Mouse (Mus musculus): Measurements from ENCODE around the gene Clcn1. TPM values are rescaled to one million over a fixed set of nuclear protein-coding genes. Genes with fewer than 3 reads are reported as not detected.
A peak's percentile ranks its signal among the peaks of the same experiment; 100 is the strongest.

The Clcn1 gene
- polyA plus RNA-seq, 1 experiment from 2014 or later = 0.80 TPM

- Histone ChIP-seq H3K27me3 (replicated peaks; ENCODE audit: low read depth, poor library complexity, severe bottlenecking) (peaks cover 16% of the 10 kb centered on the region), H3K36me3 (replicated peaks) (peaks cover 30% of the 10 kb centered on the region), H3K9me3 (no peaks in the 10 kb centered on the region), H3K4me1 (peaks cover 17% of the 10 kb centered on the region), H3K27ac (replicated peaks) (peak within 1 kb of the TSS; percentile 98), H3K4me3 (peak within 1 kb of the TSS; percentile 84)
- DNase-seq (ENCODE audit: low spot score) = peak; percentile 99
- WGBS = under 1% methylated on average over 51 of the region's 51 CpGs
Observed at GRCm38 (mm10) chr6:42264626-42265312, 21.7 kb upstream of the Clcn1 start, which contains the start of gene Casp2. Gene Casp2, plus strand, starts transcription at chr6:42264985.

DNA sequence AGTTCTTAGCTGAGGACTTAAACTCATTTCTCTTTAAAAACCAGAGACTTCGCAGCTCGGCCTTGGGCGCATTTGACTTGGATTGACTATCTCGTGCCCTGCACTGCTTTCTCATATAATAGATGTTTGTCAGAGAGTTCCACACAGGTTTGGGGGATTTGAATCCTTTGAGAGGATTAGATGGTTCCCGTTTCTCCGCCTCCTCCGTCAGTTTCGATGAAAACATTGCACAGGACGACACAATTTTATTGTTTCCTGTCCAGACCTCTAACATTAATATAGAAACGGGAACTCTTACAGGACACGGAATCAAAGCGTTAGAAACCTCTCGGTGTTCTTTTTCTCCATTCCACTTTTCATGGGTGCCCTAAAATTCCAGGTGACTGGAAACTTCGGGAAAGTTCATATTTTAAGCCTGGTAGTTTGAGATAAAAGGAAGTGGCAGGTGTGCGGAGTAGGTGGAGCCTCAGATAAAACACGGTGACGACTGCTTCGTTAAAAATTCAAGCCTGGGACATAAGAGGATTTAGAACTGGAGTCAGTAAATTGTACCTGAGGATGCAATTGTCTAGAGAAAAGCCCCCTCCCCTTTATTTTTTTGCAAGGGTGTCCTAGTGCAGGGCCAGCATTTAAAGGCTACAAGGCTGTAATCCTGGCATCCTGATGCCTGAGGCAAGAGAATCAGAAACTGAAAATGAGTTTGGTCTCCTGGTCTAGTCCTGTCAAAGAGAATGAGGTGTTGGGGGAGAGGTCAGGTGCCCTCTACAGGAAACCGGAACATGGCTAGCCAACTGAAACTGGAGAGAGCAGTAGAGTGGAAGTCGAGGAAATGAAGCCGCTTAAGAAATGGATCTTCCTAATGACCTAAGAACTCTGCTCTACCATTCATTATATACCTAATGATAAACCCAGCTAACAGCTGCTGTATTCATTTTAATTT lies 20.8 kb upstream of the Clcn1 start:
- H3K4me3 ChIP-seq = peak overlapping the region; percentile 84
- peak overlapping the region; percentile 98 for H3K27ac ChIP-seq (replicated peaks)
- peak; percentile 35 for DNase-seq (ENCODE audit: low spot score)
- peaks cover 15% of the 10 kb centered on the region for H3K27me3 ChIP-seq (replicated peaks; ENCODE audit: low read depth, poor library complexity, severe bottlenecking)
- peaks cover 38% of the 10 kb centered on the region for H3K36me3 ChIP-seq (replicated peaks)
- no peaks in the 10 kb centered on the region for H3K9me3 ChIP-seq
- peaks cover 17% of the 10 kb centered on the region for H3K4me1 ChIP-seq
- WGBS = under 1% methylated on average over 21 of the region's 21 CpGs

DNA sequence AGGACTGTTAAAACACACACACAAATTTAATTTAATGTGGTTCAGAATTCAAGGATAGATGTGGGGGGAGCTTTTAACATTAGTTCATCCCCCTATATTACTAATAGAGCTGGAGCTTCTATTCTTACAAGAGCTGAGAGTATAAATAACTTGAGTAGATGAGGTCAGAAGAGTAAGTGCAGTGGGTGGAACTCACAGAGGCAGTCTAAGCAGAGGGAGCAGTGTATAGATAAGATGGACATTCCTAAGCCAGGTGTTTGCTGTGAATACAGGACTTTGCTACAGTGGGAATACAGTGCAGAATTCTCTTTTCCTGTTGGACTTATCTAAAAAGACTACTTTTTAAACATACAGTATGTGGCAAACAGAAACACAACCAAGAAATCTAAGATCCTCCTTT lies 15.7 kb upstream of the Clcn1 start:
- Histone ChIP-seq H3K4me3 (no peak overlapping the region), H3K36me3 (replicated peaks) (peaks cover 90% of the 10 kb centered on the region), H3K27ac (replicated peaks) (no peak overlapping the region), H3K4me1 (peaks cover 9% of the 10 kb centered on the region), H3K9me3 (no peaks in the 10 kb centered on the region), H3K27me3 (replicated peaks; ENCODE audit: low read depth, poor library complexity, severe bottlenecking) (no peaks in the 10 kb centered on the region)
- DNase-seq (ENCODE audit: low spot score) = no peak

GRCm38 (mm10) chr6:42276151-42276550 lies 10.3 kb upstream of the Clcn1 start:
- Histone ChIP-seq H3K36me3 (replicated peaks) (peaks cover 100% of the 10 kb centered on the region), H3K9me3 (no peaks in the 10 kb centered on the region), H3K4me3 (no peak overlapping the region), H3K4me1 (no peaks in the 10 kb centered on the region), H3K27ac (replicated peaks) (no peak overlapping the region), H3K27me3 (replicated peaks; ENCODE audit: low read depth, poor library complexity, severe bottlenecking) (no peaks in the 10 kb centered on the region)
- DNase-seq (ENCODE audit: low spot score) = no peak
- WGBS = 77% methylated on average over 2 of the region's 2 CpGs

- Histone ChIP-seq H3K36me3 (replicated peaks) (peaks cover 86% of the 10 kb centered on the region), H3K27ac (replicated peaks) (no peak overlapping the region), H3K27me3 (replicated peaks; ENCODE audit: low read depth, poor library complexity, severe bottlenecking) (no peaks in the 10 kb centered on the region), H3K4me3 (no peak overlapping the region), H3K4me1 (no peaks in the 10 kb centered on the region), H3K9me3 (no peaks in the 10 kb centered on the region)
- no peak for DNase-seq (ENCODE audit: low spot score)
- 79% methylated on average over 5 of the region's 5 CpGs for WGBS
Observed at GRCm38 (mm10) chr6:42282865-42283528, 3.5 kb upstream of the Clcn1 start.

- no peaks in the 10 kb centered on the region for H3K9me3 ChIP-seq
- peaks cover 65% of the 10 kb centered on the region for H3K36me3 ChIP-seq (replicated peaks)
Observed at GRCm38 (mm10) chr6:42287562-42287961, 1.1 kb downstream of the Clcn1 start.

DNA sequence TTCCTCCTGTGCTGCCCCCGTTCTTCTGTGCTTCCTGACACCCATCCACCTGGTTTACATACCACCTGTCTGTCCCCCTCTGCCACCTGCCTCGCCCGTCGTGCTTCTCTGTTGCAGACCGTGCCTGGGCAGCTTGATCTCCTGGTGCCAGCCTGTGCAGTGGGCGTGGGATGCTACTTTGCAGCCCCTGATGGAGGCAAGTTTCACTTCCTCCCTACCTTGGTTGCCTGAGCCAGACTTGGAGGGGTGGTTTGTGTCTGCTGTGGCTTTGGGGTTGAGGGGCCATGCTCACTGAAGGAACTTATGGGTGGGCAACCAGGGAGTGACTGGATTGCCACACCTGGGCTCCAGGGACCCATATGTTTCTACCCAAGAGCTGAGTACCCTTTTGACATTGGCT lies 6.8 kb downstream of the Clcn1 start:
- WGBS = 93% methylated on average over 6 of the region's 6 CpGs
- H3K4me3 ChIP-seq = no peak overlapping the region
- peaks cover 58% of the 10 kb centered on the region for H3K36me3 ChIP-seq (replicated peaks)

More at GRCm38 (mm10) chr6:42287562-42287961, 1.1 kb downstream of the Clcn1 start:
- no peak overlapping the region for H3K27ac ChIP-seq (replicated peaks)
- no peaks in the 10 kb centered on the region for H3K27me3 ChIP-seq (replicated peaks; ENCODE audit: low read depth, poor library complexity, severe bottlenecking)
- no peak for DNase-seq (ENCODE audit: low spot score)
- no peak overlapping the region for H3K4me3 ChIP-seq
- no peaks in the 10 kb centered on the region for H3K4me1 ChIP-seq

GRCm38 (mm10) chr6:42295549-42296094 lies 9.1 kb downstream of the Clcn1 start:
- WGBS = 83% methylated on average over 3 of the region's 3 CpGs
- no peak for DNase-seq (ENCODE audit: low spot score)
- H3K4me3 ChIP-seq = no peak overlapping the region
- H3K36me3 ChIP-seq (replicated peaks) = peaks cover 71% of the 10 kb centered on the region
- no peaks in the 10 kb centered on the region for H3K27me3 ChIP-seq (replicated peaks; ENCODE audit: low read depth, poor library complexity, severe bottlenecking)
- no peaks in the 10 kb centered on the region for H3K9me3 ChIP-seq
- H3K27ac ChIP-seq (replicated peaks) = no peak overlapping the region
- no peaks in the 10 kb centered on the region for H3K4me1 ChIP-seq

More for the DNA sequence above, 6.8 kb downstream of the Clcn1 start:
- no peak overlapping the region for H3K27ac ChIP-seq (replicated peaks)
- H3K9me3 ChIP-seq = no peaks in the 10 kb centered on the region
- H3K4me1 ChIP-seq = no peaks in the 10 kb centered on the region
- DNase-seq (ENCODE audit: low spot score) = no peak
- H3K27me3 ChIP-seq (replicated peaks; ENCODE audit: low read depth, poor library complexity, severe bottlenecking) = no peaks in the 10 kb centered on the region

GRCm38 (mm10) chr6:42299362-42299761 lies 12.9 kb downstream of the Clcn1 start:
- Histone ChIP-seq H3K36me3 (replicated peaks) (peaks cover 51% of the 10 kb centered on the region), H3K4me3 (no peak overlapping the region), H3K9me3 (no peaks in the 10 kb centered on the region), H3K27ac (replicated peaks) (no peak overlapping the region), H3K27me3 (replicated peaks; ENCODE audit: low read depth, poor library complexity, severe bottlenecking) (no peaks in the 10 kb centered on the region), H3K4me1 (no peaks in the 10 kb centered on the region)
- 89% methylated on average over 5 of the region's 5 CpGs for WGBS
- no peak for DNase-seq (ENCODE audit: low spot score)

DNA sequence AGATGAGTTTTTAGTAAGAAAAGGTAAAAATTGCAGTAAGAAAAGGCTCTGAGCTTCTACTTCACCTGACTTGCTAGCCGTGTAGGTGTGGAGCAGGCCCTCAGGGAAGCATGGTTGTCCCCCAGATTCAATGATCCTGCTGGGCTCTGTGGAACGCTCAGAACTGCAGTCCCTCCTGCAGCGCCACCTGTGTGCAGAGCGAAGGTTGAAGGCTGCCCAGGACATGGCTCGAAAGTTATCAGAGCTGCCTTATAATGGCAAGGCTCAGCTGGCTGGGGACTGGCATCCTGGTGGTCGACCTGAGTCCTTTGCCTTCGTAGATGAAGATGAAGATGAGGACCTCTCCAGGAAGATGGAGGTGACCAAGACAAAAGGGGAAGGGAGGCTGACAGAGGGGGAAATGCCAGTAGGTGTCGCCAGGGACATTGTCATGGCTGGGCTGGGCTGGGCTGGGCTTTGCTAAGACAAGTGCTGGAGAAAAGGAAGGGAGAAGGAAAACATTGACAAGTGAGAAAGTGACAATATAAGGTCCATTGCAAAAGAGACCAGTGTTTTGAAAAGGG lies 23.4 kb downstream of the Clcn1 start:
- DNase-seq (ENCODE audit: low spot score) = no peak
- Histone ChIP-seq H3K27ac (replicated peaks) (no peak overlapping the region), H3K4me1 (no peaks in the 10 kb centered on the region), H3K27me3 (replicated peaks; ENCODE audit: low read depth, poor library complexity, severe bottlenecking) (no peaks in the 10 kb centered on the region), H3K4me3 (no peak overlapping the region), H3K36me3 (replicated peaks) (peaks cover 73% of the 10 kb centered on the region), H3K9me3 (no peaks in the 10 kb centered on the region)
- 52% methylated on average over 8 of the region's 8 CpGs for WGBS

GRCm38 (mm10) chr6:42310427-42311053 lies 24.1 kb downstream of the Clcn1 start:
- no peak overlapping the region for H3K27ac ChIP-seq (replicated peaks)
- H3K4me3 ChIP-seq = no peak overlapping the region
- peaks cover 73% of the 10 kb centered on the region for H3K36me3 ChIP-seq (replicated peaks)
- no peak for DNase-seq (ENCODE audit: low spot score)
- H3K27me3 ChIP-seq (replicated peaks; ENCODE audit: low read depth, poor library complexity, severe bottlenecking) = no peaks in the 10 kb centered on the region
- H3K9me3 ChIP-seq = no peaks in the 10 kb centered on the region
- WGBS = 88% methylated on average over 2 of the region's 2 CpGs
- H3K4me1 ChIP-seq = no peaks in the 10 kb centered on the region

DNA sequence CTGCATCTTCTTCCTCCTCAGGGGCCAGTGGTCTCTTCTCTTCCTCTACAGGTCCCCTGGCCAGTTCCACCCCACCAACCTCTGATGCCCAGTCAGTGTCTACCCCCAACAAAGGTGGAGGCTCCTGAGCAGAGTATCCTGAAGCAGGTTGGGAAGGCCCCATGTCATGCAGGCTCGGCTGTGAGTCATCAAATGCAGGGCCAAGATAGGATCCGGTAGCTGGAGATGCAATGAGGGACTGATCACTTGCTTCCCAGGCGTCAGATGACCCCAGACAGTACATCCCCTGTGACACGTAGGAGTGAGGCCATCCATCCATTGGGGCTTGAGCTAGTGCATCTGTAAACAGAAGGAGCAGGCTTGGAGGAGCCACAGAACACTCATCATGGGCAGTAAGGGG lies 31.8 kb downstream of the Clcn1 start:
- no peak for DNase-seq (ENCODE audit: low spot score)
- Histone ChIP-seq H3K27me3 (replicated peaks; ENCODE audit: low read depth, poor library complexity, severe bottlenecking) (peaks cover 28% of the 10 kb centered on the region), H3K4me3 (no peak overlapping the region), H3K9me3 (no peaks in the 10 kb centered on the region), H3K4me1 (peaks cover 6% of the 10 kb centered on the region), H3K27ac (replicated peaks) (no peak overlapping the region), H3K36me3 (replicated peaks) (peaks cover 25% of the 10 kb centered on the region)
- WGBS = 89% methylated on average over 4 of the region's 4 CpGs
